Mouse (Mus musculus): ENCODE data around the gene Foxo6.

GRCm38 (mm10) chr4:120282568-120283091 lies 4.5 kb downstream of the Foxo6 start:
- TF ChIP-seq CTCF (IDR thresholded peaks at IDR 0.05; ENCODE audit: low read depth, low read length) = no peak
- TF ChIP-seq GATA1 (IDR thresholded peaks at IDR 0.05; ENCODE audit: borderline replicate concordance, low read length) = no peak
- no peak for TF ChIP-seq GATA2 (IDR thresholded peaks at IDR 0.05; ENCODE audit: borderline replicate concordance, low read depth, low read length)
- TF ChIP-seq POLR2AphosphoS5 (IDR thresholded peaks at IDR 0.05; ENCODE audit: insufficient replicate concordance, low read depth, low read length) = no peak
- no peak for TF ChIP-seq TAL1 (conservative IDR thresholded peaks at IDR 0.05; ENCODE audit: low read depth, low read length)
